Mouse (Mus musculus): Measurements from ENCODE around the gene Ndufa6.
"Not testable (repeated sequence)": the region's sequence is repeated elsewhere in the genome, so short reads cannot be mapped to it uniquely, and the experiment has no call there.

Gene Ndufa6

DNA sequence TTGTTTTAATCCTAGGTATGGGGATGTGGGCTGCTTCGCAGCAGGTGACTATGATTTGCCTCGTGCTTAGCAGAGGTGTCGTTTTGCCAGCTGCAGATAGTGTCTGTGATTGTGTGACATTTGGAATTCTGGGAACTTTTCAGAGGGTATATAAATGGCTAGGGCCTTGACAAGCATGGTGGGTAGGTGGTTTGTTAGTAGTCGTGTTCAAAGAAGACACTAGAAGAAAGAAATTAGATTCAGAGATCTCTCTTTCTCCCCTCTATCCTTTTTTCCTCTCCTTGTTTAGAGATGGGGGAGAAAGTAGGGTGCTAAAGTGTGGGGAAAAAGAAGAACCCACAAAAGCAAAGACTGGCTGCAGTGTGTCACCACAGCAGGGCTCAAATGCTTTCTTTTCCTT lies 14.0 kb upstream of the Ndufa6 start:
- no peak for DNase-seq (ENCODE audit: low read depth, low spot score)

DNA sequence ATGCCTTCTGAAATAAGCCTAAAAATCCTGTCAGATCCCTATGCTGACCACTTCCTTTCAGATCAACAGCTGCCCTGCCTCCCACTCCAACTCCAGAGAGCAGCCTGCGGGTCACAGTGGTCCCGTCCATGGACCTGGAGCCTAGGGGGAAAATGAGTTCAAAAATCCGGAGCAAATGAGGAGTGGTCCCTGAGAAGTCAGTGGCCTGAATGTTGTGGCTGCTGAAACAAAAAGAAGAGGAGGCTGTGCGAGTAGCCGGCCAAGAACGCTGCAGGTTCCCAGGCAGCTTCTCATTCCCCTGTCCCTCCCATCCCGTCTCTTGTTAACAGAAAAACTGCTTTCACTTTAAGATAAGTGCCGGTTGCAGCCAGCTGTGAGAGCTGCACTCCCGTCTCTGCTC lies 10.4 kb upstream of the Ndufa6 start:
- not testable (repeated sequence) for DNase-seq (ENCODE audit: low read depth, low spot score)

DNA sequence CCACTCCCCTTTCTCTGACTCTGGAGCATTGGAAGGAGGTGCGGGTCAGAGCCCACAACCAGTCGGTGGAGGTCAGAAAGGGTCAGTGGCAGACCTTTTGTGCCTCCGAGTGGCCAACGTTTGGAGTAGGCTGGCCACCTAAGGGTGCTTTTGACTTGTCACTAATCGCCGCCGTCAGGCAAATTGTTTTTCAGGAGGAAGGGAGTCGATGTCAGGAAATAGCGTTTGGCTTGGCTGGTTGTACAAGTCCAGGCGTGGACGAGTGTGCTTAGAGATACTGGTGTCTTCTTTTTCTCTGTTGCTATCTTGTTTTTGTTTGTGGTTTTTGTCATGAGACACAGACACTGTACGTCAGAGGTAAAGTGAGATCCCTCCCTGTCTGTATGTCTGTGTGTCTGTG lies 9.7 kb upstream of the Ndufa6 start:
- not testable (repeated sequence) for DNase-seq (ENCODE audit: low read depth, low spot score)

DNA sequence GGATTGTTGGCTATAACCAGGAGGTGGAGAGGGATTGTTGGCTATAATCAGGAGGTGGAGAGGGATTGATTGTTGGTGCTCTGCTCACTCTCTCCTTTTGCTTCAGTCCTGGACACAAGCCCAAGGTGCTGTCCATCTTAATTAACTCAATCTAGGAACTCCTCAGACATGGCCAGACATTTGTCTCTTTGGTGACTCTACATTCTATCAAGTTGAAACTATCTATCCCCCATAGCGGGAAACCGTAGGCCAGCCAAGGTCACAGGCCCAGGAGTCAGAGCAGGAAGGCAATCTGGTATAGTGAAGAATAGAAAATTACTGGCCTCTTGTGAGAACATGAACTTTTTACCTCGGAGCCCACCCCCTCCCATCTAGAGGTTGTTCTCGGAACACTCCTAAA lies 8.1 kb upstream of the Ndufa6 start:
- DNase-seq (ENCODE audit: low read depth, low spot score) = no peak

DNA sequence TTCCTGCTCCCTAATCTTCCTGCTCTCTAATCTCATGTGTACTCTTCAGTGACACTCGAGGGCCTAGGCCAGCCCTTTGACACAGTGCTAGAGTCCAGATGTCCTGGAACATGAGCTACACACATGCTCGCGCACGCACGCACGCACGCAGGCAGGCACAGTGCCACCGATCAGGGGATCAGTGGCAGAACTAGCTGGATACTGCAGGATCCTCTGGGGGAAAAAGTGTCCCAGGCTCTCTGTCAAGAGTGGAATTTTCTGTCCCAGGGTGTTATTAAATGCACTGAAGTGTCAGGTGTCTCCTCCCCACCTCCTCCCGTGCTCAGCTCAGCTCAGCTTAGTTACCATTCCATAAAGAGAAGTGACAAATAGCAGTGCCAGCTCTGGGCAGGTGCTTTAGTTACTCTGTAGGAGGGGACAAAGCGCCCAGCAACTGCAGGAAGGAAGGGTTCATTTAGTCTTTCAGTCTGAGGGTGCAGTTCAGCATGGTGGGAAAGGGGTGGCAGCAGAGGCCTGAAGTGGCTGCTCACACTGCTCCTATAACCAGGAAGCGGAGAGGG lies 7.4 kb upstream of the Ndufa6 start:
- peak; percentile 74 for DNase-seq (ENCODE audit: low read depth, low spot score)

DNA sequence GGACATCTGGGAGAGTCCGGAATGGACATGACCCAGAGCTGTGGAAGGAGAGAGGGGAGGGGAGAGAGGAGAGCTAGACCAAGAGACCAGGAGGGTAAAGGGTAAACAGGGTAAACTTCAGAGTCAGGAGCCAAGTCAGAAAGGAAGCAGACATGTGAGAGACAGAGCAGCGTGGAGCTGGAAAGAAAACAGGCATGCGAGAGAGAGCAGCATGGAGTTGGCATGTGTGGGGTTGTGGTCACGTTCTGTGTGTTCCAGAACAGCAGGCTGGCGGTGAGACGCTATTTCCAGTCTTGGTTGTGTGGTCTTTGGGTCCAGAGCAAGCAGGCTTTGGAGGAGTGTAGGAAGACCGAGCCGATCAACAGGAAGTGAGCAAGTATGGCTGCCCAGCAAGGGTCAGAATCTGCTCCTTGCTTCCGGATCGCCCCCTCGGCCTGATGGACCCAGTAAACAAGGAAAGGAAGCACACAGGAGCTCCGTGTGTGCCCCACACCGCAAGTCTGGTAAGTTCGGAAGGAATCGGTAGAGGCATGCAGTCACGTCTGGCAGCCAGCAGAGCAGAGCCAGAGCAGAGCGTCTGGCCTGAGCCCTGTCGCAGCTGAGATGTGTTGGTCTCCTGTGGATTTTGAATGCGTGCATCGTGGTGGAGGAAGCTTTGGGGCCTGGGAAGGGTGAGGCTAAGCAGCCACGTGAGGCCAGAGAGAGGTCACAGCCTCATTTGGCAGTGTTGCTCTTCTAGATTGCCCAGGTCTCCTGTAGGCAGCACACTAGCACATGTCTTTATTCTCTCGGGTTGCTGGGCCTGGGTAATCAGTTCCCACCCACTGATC lies 4.5 kb upstream of the Ndufa6 start:
- no peak for DNase-seq (ENCODE audit: low read depth, low spot score)

DNA sequence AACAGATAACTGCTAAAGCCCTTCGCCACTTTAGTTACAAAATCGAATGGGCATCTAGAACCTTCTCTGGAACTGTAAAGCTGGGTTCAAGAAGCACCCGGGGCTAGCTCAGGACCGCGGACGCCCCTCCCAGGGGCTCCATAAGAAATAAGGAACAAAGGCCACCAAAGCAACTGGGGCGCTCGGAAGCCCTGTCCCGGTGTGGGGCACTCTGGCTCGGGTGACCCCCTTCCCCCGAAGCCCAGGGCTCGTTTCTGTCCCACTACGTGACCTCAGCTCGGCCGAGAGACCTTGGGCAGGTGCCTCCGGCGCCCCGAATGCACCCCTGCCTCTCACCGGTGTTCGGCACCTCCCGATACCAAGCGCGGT lies 393 bp downstream of the Ndufa6 start:
- DNase-seq (ENCODE audit: low read depth, low spot score) = no peak

DNA sequence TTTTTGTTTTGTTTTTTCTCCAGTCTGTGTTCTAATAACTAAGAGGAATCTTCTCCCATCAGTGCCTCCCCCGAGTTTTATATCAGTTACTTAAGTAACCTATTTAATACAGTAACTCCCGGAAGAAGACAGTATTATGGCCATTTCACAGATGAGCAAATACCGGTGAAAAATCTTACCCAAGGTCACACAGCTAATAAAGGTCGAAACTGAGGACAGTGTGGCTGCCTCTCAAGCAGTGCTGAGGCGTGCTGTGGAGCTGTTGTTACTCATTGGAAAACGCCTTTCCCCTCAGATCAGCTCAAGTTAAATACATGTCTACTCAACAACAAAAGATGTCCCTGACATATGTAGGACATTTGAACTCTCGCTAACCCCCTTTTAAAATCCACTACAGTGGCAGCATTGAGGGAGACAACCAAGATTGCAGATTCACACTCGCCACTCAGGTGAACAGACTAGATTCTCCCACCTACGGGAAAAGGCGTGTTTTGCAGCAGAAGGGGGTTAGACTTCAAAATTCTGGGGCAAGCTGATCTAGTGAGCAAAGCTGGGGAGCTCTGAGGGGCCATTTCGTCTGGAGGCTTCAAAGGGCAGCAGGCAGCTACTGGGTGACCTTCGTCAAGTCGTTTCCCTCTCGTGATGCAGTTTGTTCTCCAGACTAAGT lies 911 bp downstream of the Ndufa6 start:
- peak; percentile 69 for DNase-seq (ENCODE audit: low read depth, low spot score)

DNA sequence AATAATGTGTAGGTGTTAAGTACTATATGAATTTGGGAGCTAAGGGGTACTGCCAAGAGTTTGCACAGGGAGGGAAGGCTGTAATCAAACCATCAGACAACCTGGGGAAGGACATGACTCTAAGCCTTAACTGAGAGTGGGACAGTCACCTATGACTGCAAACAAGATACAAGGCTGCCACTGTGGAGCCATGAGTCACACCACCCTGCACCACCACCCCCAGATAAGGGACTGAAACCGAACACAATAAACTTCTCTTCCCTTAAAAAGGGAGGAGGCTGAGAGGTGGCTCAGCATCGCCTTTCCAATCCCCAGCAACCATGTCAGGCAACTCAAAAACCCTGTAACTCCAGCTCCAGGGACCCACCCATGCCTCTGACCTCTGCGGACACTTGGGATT lies 2.6 kb downstream of the Ndufa6 start:
- no peak for DNase-seq (ENCODE audit: low read depth, low spot score)

DNA sequence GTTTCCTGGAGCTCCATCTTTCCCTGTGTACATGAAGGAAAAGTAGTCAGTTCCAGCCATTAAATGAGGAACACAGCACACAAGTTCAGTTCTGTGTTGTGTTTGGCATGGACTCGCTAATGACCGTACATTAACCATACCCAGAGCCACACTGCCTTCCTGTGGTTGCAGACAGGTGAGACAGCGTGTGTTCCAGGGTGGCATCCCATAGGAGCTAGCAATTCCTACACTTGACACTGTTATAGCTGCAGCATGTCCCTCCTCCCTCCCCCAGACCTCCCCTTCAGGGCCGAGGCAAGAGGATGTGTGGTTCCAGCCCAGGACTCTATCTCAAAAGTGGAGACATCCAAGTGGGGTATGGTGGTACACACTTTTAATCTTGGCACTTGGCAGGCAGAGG lies 3.8 kb downstream of the Ndufa6 start:
- no peak for DNase-seq (ENCODE audit: low read depth, low spot score)

DNA sequence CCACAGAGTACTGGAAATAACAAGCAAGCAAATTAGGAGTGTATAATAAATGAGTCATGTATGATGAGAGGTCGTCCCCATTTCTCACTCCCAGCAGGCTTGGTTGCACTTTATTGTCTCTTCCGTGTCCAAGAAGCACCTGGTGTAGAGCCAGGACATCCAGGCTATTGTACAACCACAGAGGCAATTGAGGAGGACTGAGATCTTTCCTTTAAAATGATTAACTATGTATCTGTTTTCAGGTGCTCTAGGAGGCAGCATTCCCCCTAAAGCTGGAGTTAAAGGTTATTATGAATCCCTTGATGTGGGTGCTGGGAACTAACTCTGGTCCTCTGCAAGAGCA lies 5.2 kb downstream of the Ndufa6 start:
- DNase-seq (ENCODE audit: low read depth, low spot score) = no peak

DNA sequence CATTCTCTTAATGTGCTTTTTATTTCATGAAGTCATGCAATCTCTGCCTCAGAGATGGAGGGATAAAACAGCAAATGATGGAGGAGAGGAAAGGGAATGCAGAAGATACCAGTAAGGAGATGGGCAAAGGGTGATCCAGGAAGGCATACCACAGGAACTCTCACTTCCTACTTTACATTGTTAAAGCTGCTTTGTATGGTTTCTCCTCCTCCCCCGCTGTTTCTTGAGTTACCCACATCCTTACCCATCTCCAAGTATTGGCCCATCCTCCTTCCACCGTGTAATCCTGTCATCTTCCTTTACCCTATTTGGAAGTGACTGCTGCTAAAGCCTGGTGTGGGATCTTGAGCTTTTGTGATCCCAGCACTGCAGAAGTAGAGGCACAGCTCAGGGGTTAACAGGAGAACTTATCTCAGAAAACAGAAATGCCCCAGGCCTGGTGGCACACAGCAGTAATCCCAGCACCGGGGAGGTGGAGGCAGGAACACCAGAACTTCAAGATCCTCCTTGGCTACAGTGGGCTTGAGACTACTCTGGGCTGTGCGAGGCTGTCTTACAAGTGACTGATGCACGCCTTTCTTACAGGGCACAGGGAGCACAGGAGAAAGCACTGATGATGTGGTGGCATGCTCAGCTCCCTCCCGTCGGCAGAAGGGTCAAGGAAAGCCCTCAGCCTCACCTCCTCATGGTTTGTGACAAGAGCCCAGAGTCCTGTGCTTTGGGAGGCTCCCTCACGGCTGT lies 5.7 kb downstream of the Ndufa6 start:
- no peak for DNase-seq (ENCODE audit: low read depth, low spot score)

DNA sequence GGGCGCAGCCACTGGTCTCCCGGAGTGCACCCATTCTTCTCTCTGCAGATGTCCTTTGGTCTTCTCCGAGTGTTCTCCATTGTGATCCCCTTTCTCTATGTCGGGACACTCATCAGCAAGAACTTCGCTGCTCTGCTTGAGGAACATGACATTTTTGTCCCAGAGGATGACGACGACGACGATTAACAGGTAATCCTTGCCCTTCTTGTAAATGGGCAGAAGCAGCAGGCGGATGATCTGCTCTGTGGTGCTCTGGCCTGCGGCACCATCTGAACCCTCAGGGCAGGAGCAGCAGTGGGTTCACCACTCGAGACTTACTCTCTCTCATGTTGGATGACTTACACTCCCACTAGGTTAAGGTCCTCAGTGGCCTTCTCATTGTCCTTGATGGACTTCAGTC lies 6.3 kb downstream of the Ndufa6 start:
- DNase-seq (ENCODE audit: low read depth, low spot score) = no peak

DNA sequence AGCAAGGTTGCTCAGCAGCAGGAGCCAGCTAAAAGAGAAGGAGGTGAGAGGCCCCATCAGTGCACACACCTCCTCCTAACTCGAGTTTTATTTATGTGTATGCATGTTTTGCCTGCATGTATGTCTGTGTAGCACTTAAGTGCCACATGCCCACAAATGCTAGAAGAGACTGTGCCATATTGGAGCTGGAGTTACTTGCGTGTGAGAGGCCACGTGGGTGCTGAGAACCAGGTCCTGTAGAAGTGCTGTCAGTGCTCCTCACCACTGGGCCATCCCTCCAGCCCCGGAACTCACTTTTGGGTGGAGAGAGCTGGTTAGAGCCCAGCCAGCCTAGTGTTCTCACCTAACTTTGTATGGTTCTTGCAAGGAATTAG lies 6.8 kb downstream of the Ndufa6 start:
- DNase-seq (ENCODE audit: low read depth, low spot score) = no peak

DNA sequence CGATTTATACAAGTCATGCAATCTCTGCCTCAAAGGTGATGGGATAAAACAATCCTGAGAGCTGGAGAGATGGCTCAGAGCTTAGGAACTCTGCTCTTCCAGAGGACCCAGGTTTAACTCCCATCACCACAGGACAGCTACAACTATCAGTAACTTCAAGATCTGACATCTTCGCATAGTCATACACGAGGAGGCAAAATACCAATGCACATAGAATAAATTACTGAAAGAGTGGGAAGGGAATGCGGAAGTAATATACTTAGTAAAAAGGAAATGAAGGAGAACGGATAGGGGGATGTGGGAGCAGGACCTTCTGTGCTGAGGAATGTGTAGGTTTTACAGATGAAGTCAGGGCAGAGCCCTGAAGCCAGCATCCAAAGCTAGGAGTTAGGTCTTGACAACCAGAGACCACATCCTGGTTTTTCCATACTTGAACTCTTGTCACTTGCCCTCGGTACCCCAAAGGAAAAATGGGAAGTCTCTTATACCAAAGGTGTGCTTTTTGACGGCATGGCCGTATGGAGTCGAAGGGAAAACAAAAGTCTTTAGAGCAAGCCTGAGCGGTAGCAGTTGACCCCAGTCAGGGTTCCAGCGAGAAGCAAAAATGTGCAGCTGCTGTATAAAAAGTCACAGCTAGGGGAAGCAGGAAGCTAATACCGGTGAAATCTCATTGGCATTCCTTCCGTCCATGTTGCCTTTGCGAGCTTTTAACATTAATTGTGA lies 7.4 kb downstream of the Ndufa6 start:
- no peak for DNase-seq (ENCODE audit: low read depth, low spot score)

DNA sequence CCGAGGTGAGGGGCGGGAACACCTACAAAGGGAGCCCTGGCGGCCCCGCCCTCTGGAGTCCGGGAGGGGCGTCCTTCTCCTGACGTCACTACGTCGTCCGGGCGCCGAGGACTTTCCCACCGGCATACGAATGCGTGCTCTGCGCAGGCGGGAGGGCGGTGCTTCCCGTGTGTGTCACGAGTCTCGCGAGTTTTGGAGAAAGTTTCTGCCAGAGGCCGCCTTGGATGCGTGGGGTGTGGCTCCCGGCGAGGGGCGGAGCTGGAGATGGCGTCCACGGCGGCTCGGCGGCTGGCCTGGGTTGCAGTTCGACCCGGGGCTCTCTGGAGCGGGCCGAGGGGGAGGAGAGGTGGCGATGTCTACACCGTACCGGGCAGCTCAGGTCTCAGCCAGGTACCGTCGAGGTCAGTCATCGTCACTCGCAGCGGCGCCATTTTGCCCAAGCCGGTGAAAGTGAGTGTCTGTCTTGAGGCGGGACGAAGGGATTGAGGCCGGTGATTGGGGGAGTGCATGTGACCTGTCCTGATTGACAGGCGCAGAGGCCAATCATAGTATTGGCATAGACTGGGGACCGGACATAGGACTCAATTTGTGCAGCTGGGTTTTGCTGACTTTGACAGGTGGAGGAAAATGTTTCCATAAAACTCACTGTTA lies 8.2 kb downstream of the Ndufa6 start:
- peak; percentile 99 for DNase-seq (ENCODE audit: low read depth, low spot score)

DNA sequence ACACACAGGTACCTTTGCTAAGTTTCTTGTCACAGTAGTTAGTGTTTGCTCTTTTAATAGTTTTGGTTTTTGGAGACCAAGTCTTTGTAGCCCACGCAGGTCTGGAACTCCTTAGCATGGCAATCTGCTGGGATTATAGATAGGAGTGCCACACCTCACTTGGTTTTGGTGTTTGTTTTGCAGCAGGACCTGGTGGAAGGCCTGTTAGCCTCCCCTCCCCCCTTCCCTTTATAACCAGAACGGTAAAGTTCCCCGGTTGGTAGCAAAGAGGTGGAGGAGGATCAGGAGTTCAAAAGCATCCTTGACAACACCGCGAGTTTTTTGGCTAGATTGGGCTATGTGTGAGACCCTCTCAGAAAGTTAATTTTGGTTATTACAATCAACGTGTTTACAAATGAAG lies 9.2 kb downstream of the Ndufa6 start:
- DNase-seq (ENCODE audit: low read depth, low spot score) = no peak

DNA sequence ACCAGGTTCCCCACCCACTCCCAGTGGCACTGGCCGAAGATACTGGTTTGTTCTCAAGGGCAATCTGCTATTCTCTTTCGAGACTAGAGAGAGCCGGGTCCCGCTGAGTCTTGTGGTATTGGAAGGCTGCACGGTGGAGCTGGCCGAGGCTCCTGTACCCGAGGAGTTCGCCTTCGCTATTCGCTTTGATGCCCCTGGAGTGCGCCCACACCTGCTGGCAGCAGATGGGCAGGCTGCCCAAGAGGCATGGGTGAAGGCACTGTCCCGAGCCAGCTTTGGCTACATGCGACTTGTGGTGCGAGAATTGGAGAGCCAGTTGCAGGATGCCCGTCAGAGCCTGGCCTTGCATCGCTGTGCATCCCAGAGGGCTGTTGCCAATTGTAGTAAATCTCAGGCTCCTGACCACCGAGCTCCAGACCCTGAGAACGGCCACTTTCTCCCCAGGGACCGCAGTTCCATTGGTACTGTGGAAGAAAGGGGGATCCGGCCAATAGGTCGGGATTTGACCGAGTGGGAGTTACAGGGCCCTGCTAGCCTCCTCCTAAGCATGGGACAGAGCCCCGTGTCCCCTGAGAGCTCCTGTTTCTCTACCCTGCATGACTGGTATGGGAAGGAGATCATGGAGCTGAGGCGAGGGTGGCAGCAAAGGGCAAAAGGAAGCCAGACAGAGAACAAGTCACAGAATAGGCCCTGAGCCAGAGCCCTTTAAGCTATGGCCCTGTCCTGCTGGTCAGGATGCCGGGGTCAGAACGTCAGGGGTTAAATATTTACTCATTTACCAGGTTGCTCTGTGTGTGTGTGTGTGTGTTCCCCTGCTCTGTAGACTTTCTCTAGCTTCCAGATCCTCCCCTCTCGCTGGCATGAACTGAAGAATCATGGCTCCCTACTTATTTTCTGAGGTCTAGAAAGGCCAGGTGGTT lies 10.5 kb downstream of the Ndufa6 start:
- no peak for DNase-seq (ENCODE audit: low read depth, low spot score)

DNA sequence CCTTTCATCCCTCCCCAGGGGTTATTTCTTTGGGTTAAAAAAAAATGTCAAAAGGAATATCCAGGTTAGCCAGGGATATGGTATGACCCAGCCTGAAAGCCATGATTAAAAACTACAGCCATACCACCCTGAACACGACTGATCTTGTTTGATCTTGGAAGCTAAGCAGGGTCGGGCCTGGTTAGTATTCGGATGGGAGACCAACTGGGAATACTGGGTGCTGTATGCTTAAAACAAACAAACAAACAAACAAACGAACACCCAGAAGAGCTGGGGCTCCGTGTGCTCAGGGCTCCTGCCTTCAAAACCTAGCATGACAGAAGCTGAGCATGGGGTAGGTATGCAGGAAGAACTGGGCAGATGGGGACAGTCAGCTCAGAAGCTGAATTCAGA lies 11.6 kb downstream of the Ndufa6 start:
- DNase-seq (ENCODE audit: low read depth, low spot score) = no peak

Measured in R1 (cell line).